Mouse (Mus musculus) kidney, embryonic 16.5 days (tissue): ENCODE measurements around the gene Rnf157. TPM values are rescaled to one million over a fixed set of nuclear protein-coding genes. Genes with fewer than 3 reads are reported as not detected.
A peak's percentile ranks its signal among the peaks of the same experiment; 100 is the strongest.
"Not testable (repeated sequence)": the region's sequence is repeated elsewhere in the genome, so short reads cannot be mapped to it uniquely, and the experiment has no call there.

ENCODE experiments used
- ATAC-seq: fragments of 200-750 bp; cut with Nextera tagmentation; 2 replicates; pipeline ENCODE4 v1.8.0; 2017; ENCODE audit warnings: moderate TSS enrichment; ENCODE audit not compliant: low FRiP score, low TSS enrichment
- H3K27ac ChIP-seq: fragments of 300-500 bp; sonication (generic); 2 replicates; pipeline ENCODE4 v1.5.1; 2014; ENCODE audit warnings: low read length
- H3K27me3 ChIP-seq: fragments of 300-500 bp; sonication (generic); 2 replicates; pipeline ENCODE4 v1.6.1; 2014; ENCODE audit warnings: low read length, control low read depth, mixed read lengths; ENCODE audit not compliant: insufficient read depth
- H3K36me3 ChIP-seq: fragments of 300-500 bp; sonication (generic); 2 replicates; pipeline ENCODE4 v1.6.1; 2014; ENCODE audit warnings: low read length, control low read depth, mixed read lengths; ENCODE audit not compliant: insufficient read depth
- H3K4me1 ChIP-seq: fragments of 300-500 bp; sonication (generic); 2 replicates; pipeline ENCODE4 v1.6.1; 2014; ENCODE audit warnings: low read length, control low read depth, mixed read lengths; ENCODE audit not compliant: insufficient read depth
- H3K4me2 ChIP-seq: fragments of 300-500 bp; sonication (generic); replicated peaks from 2 replicates; pipeline ENCODE4 v1.6.1; 2014; ENCODE audit warnings: low read depth, low read length
- H3K4me3 ChIP-seq: fragments of 300-500 bp; sonication (generic); 2 replicates; pipeline ENCODE4 v1.5.1; 2014; ENCODE audit warnings: mild to moderate bottlenecking, low read length
- H3K9ac ChIP-seq: fragments of 300-500 bp; sonication (generic); replicated peaks from 2 replicates; pipeline ENCODE4 v1.6.1; 2014; ENCODE audit warnings: low read length
- H3K9me3 ChIP-seq: fragments of 300-500 bp; sonication (generic); 2 replicates; pipeline ENCODE4 v1.6.1; 2016; ENCODE audit warnings: low read length, control low read depth
- WGBS: fragments of 180-500 bp; shearing (Covaris S2); extraction: QIAGEN DNeasy Blood & Tissue Kit; methylation state at CpG from one replicate; pipeline ENCODE4 v1.1.7; 2014; 5-methylcytosine and 5-hydroxymethylcytosine counted together
- polyA plus RNA-seq: library from polyadenylated mRNA; unstranded; fragments of >200 nt; fragmentation: Nextera tagmentation; extraction: Ambion mirVana; gene quantifications from 2 replicates; pipeline ENCODE4 v1.2.1, GENCODE M21; 2015

Gene Rnf157
- polyA plus RNA-seq, 1 experiment from 2014 or later: 6.1 TPM

DNA sequence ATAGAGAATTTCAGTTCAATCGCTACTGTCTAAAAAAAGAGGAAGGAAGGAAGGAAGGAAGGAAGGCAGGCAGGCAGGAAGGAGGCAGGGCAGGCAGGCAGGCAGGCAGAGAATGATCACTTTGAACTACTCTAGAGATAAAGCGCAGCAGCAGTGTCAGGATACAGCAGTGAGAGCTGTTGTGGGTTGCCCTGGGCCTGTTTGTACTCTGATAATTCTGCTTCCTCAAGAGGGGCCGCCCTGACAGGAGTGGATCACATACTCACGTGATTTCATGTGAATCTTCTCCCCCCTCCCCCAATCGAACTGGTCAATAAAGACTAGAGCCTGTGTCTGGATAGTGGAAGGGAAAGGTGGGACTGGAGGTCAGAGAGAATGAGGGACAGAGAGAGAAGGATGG is 43.2 kb downstream of the Rnf157 start:
- H3K4me2 ChIP-seq: no peak overlapping the region
- H3K27ac ChIP-seq: 0 out of 2 replicates have a peak overlapping the region, but pooled peaks have one; percentile 50
- WGBS: 61% methylated on average over 5 of the region's 5 CpGs
- no peak for ATAC-seq
- no peak overlapping the region for H3K4me3 ChIP-seq
- peaks cover 8% of the 10 kb centered on the region for H3K4me1 ChIP-seq
- H3K9ac ChIP-seq: no peak overlapping the region
- no peaks in the 10 kb centered on the region for H3K36me3 ChIP-seq
- no peaks in the 10 kb centered on the region for H3K9me3 ChIP-seq
- H3K27me3 ChIP-seq: no peaks in the 10 kb centered on the region

DNA sequence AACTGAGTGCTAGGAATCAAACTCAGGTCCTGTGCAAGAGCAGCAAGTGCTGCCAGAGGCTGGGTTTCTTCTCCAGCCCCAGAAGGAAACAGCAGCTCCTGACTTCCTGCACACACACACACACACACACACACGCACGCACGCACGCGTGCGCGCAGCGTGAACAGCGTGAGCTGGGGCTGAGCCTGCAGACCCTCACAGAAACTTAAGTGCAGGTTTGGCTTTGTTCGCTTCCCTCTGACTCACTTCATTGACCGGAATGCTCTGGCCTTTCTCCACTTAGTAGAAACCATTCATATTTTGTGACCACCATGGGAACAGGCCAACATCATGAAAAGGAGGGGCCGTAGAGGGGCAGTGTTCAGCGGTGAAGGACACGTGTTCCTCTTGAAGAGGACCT is 43.8 kb downstream of the Rnf157 start:
- 0 out of 2 replicates have a peak overlapping the region, but pooled peaks have one; percentile 18 for H3K27ac ChIP-seq
- no peak overlapping the region for H3K9ac ChIP-seq
- 82% methylated on average over 14 of the region's 14 CpGs for WGBS
- no peak for ATAC-seq
- peaks cover 12% of the 10 kb centered on the region for H3K4me1 ChIP-seq
- no peaks in the 10 kb centered on the region for H3K27me3 ChIP-seq
- H3K4me3 ChIP-seq: no peak overlapping the region
- no peaks in the 10 kb centered on the region for H3K36me3 ChIP-seq
- H3K4me2 ChIP-seq: no peak overlapping the region
- H3K9me3 ChIP-seq: no peaks in the 10 kb centered on the region

DNA sequence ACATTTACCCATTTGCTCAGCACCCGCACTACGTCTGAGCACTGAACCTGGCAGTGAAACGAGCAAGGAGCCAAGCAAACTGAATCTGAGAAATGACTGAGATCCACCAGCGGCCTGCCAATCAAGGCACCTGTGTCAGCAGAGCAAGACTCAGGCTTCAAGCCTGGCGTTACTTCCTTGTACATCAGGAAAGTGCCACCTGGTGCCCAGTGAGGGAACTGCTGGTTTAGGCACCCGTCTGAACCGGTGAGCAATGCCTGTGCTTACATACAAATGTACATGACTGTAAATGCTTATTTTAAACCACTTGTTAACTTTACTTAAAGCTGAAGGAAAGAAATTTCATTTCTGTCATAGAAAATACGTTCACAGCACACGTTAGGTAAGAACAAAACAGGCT is 44.7 kb downstream of the Rnf157 start:
- WGBS: 24% methylated on average over 9 of the region's 9 CpGs
- Histone ChIP-seq H3K27me3 (no peaks in the 10 kb centered on the region), H3K27ac (no peak overlapping the region), H3K4me2 (no peak overlapping the region), H3K4me1 (peaks cover 13% of the 10 kb centered on the region; the same call in 1 of the 2 replicates), H3K9me3 (no peaks in the 10 kb centered on the region), H3K36me3 (no peaks in the 10 kb centered on the region), H3K4me3 (no peak overlapping the region), H3K9ac (no peak overlapping the region)
- ATAC-seq: no peak; the same call in 1 of the 2 replicates

- H3K27ac ChIP-seq: no peak overlapping the region
- H3K36me3 ChIP-seq: no peaks in the 10 kb centered on the region
- ATAC-seq: no peak
- H3K4me3 ChIP-seq: no peak overlapping the region
- no peaks in the 10 kb centered on the region for H3K9me3 ChIP-seq
- no peak overlapping the region for H3K4me2 ChIP-seq
- H3K27me3 ChIP-seq: no peaks in the 10 kb centered on the region
- WGBS: 77% methylated on average over 1 of the region's 1 CpGs
- H3K4me1 ChIP-seq: peaks cover 13% of the 10 kb centered on the region; the same call in 1 of the 2 replicates
- H3K9ac ChIP-seq: no peak overlapping the region
Observed at GRCm38 (mm10) chr11:116366647-116367046, 46.2 kb downstream of the Rnf157 start.

DNA sequence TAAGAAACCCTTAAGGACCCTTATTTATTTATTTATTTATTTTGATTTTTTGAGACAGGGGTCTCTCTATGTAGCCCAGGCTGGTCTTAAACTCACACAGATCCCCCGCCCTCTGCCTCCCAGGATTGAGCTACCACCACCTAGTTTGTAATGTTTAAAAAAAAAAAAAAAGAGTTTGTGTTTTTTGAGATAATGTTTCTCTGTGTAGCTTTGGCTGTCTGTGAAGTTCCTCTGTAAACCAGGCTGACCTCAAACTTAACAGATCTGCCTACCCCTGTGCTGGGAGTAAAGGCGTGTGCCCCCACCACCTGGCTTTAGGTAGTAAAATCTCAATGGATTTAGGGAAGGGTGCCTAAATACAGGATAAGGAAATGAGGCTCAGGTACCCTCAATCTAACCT is 46.7 kb downstream of the Rnf157 start:
- Histone ChIP-seq H3K36me3 (no peaks in the 10 kb centered on the region), H3K9ac (no peak overlapping the region), H3K9me3 (no peaks in the 10 kb centered on the region), H3K27ac (no peak overlapping the region), H3K4me3 (no peak overlapping the region), H3K4me1 (peaks cover 13% of the 10 kb centered on the region; the same call in 1 of the 2 replicates), H3K27me3 (no peaks in the 10 kb centered on the region), H3K4me2 (no peak overlapping the region)
- WGBS: 76% methylated on average over 2 of the region's 2 CpGs
- no peak for ATAC-seq

DNA sequence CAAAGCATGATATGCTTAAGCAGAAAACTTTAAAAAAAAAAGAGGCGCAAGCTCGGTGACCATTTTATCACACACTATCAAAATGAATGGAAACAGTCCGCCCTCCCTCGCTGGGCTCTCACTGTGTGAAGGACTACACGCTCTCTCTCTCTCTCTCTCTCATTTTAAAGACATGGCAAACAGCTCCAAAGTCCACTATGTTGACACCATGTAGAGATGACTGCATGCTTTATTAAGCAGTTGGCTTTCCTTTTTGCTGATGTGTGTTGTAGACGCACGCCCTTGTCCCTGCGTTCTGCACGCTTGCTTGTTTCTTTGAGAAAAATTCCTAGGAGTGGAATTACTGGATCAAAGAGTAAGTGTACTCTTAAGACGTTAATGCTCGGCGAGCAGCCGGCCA is 47.4 kb downstream of the Rnf157 start:
- Histone ChIP-seq H3K9ac (no peak overlapping the region), H3K4me1 (peaks cover 13% of the 10 kb centered on the region; the same call in 1 of the 2 replicates), H3K36me3 (no peaks in the 10 kb centered on the region), H3K4me3 (no peak overlapping the region), H3K27ac (no peak overlapping the region), H3K27me3 (no peaks in the 10 kb centered on the region), H3K9me3 (no peaks in the 10 kb centered on the region), H3K4me2 (no peak overlapping the region)
- WGBS: 51% methylated on average over 13 of the region's 13 CpGs
- ATAC-seq: no peak

DNA sequence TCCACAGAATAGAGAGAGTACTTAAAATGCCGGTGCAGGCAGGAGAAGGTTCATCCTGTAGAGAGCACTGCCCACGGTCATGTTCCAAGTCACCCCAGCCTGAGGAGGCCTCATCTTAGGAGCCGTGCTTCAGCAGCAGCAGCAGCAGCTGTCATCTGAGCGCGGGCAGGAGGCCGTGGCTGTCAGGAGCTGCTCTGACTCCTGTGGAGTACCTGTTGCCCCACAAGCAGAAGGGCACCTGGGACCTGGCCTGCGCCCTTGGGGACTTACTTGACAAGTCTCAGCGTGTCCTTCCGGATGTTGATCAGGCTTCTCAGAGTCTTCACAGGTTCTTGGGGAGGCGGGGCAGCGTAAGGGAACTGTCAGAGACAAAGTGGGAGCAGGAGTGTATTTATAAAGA is 50.8 kb downstream of the Rnf157 start:
- no peaks in the 10 kb centered on the region for H3K9me3 ChIP-seq
- H3K4me2 ChIP-seq: no peak overlapping the region
- H3K9ac ChIP-seq: no peak overlapping the region
- WGBS: 60% methylated on average over 11 of the region's 11 CpGs
- peaks cover 18% of the 10 kb centered on the region; the same call in 1 of the 2 replicates for H3K4me1 ChIP-seq
- ATAC-seq: no peak
- H3K27ac ChIP-seq: no peak overlapping the region
- H3K4me3 ChIP-seq: no peak overlapping the region
- H3K27me3 ChIP-seq: no peaks in the 10 kb centered on the region
- no peaks in the 10 kb centered on the region for H3K36me3 ChIP-seq

DNA sequence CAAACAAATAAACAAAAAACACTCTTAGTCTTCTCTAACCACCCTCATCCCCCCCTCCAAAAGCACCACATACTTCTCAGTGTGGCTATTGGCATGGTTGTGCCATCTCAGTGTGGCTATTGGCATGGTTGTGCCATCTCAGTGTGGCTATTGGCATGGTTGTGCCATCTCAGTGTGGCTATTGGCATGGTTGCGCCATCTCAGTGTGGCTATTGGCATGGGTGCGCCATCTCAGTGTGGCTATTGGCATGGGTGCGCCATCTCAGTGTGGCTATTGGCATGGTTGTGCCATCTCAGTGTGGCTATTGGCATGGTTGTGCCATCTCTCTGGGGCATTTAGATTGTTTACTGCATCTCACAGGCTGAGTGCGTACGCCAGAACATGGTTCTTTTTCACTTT is 51.9 kb downstream of the Rnf157 start:
- not testable (repeated sequence) for ATAC-seq, H3K36me3 ChIP-seq, H3K9ac ChIP-seq, H3K27me3 ChIP-seq, H3K9me3 ChIP-seq, H3K4me2 ChIP-seq, H3K4me3 ChIP-seq, H3K27ac ChIP-seq
- H3K4me1 ChIP-seq: peaks cover 18% of the 10 kb centered on the region; the same call in 1 of the 2 replicates
- 100% methylated on average over 5 of the region's 5 CpGs for WGBS

GRCm38 (mm10) chr11:116359652-116360051 is 53.2 kb downstream of the Rnf157 start:
- Histone ChIP-seq H3K27ac (no peak overlapping the region), H3K4me2 (no peak overlapping the region), H3K9me3 (no peaks in the 10 kb centered on the region), H3K4me1 (peaks cover 13% of the 10 kb centered on the region; the same call in 1 of the 2 replicates), H3K4me3 (no peak overlapping the region), H3K36me3 (peaks cover 6% of the 10 kb centered on the region; the same call in 1 of the 2 replicates), H3K9ac (no peak overlapping the region), H3K27me3 (no peaks in the 10 kb centered on the region)
- 86% methylated on average over 12 of the region's 12 CpGs for WGBS
- ATAC-seq: no peak

- ATAC-seq: 0 out of 2 replicates have a peak, but pooled peaks have one; percentile 31
- Histone ChIP-seq H3K9ac (no peak overlapping the region), H3K4me1 (peaks cover 8% of the 10 kb centered on the region; the same call in 1 of the 2 replicates), H3K9me3 (no peaks in the 10 kb centered on the region), H3K4me3 (no peak overlapping the region), H3K4me2 (no peak overlapping the region), H3K27me3 (no peaks in the 10 kb centered on the region), H3K27ac (no peak overlapping the region), H3K36me3 (peaks cover 6% of the 10 kb centered on the region; the same call in 1 of the 2 replicates)
- 44% methylated on average over 15 of the region's 15 CpGs for WGBS
Observed at GRCm38 (mm10) chr11:116358926-116359637, 53.8 kb downstream of the Rnf157 start.
